ENCODE assay signal across 12 mouse cellular contexts in genomic region chr1:82832495-82833021, GRCm38 (mm10). TPM values are rescaled to one million over a fixed set of nuclear protein-coding genes. Genes with fewer than 3 reads are reported as not detected.
DNase-seq lines count a peak whose midpoint lies in the region; ATAC-seq lines count a peak whose summit lies in the region.
"Had no signal": no experiment of that assay in that cellular context is flagged by ENCODE, and none has a peak within 500 bp of the region (broad histone marks: within the 10 kb centered on the region; RNA-seq: fewer than 3 reads in every experiment).

No protein-coding gene starts in this region.

- H3K4me1 ChIP-seq in heart, embryonic 11.5 days (ENCODE audit: control insufficient read depth, insufficient read depth, low read length), result peaks cover 30% of the 10 kb centered on the region
- H3K4me1 ChIP-seq in intestine, embryonic 15.5 days (replicated peaks), result 0 out of 2 replicates have a peak, but pooled peaks cover 9% of the 10 kb centered on the region
- H3K4me1 ChIP-seq: neural tube, embryonic 13.5 days had no signal

- H3K9me3 ChIP-seq in heart, embryonic 11.5 days (replicated peaks; ENCODE audit: control insufficient read depth, low read length), result no peaks in the 10 kb centered on the region
- H3K9me3 ChIP-seq in intestine, embryonic 15.5 days, result no peaks in the 10 kb centered on the region
- H3K9me3 ChIP-seq: neural tube, embryonic 13.5 days had no signal

- no peak for ATAC-seq in heart, embryonic 11.5 days (replicated peaks; ENCODE audit: insufficient number of reproducible peaks, low FRiP score, low TSS enrichment)
- peak; percentile 72 for ATAC-seq in CD4-positive, CD25-positive, alpha-beta regulatory T cell, adult 4 months
- no peak for ATAC-seq in intestine, embryonic 15.5 days
- ATAC-seq in neutrophil, adult 5-6 weeks (ENCODE audit: extremely low read depth, insufficient number of reproducible peaks, low FRiP score, poor library complexity, severe bottlenecking), result peak; percentile 59

- H3K9ac ChIP-seq in heart, embryonic 11.5 days (ENCODE audit: low read depth, low read length), result no peak overlapping the region
- no peak overlapping the region for H3K9ac ChIP-seq in intestine, embryonic 15.5 days
- H3K9ac ChIP-seq: neural tube, embryonic 13.5 days had no signal

- no peaks in the 10 kb centered on the region for H3K36me3 ChIP-seq in heart, embryonic 11.5 days (ENCODE audit: control insufficient read depth, insufficient read depth, low read length)
- no peaks in the 10 kb centered on the region for H3K36me3 ChIP-seq in intestine, embryonic 15.5 days
- H3K36me3 ChIP-seq: neural tube, embryonic 13.5 days had no signal

- intact Hi-C loops in heart, postnatal 25 days (cut with DNase I), result no loop called here

- H3K27me3 ChIP-seq in heart, embryonic 11.5 days (ENCODE audit: control insufficient read depth, insufficient read depth, low read length), result no peaks in the 10 kb centered on the region
- H3K27me3 ChIP-seq in intestine, embryonic 15.5 days (replicated peaks), result no peaks in the 10 kb centered on the region
- H3K27me3 ChIP-seq: neural tube, embryonic 13.5 days had no signal

- no peak overlapping the region for H3K4me3 ChIP-seq in heart, embryonic 11.5 days (ENCODE audit: low read depth, low read length)
- H3K4me3 ChIP-seq in intestine, embryonic 15.5 days (replicated peaks), result no peak overlapping the region
- H3K4me3 ChIP-seq: neural tube, embryonic 13.5 days had no signal

- peak overlapping the region; percentile 13 for H3K27ac ChIP-seq in heart, embryonic 11.5 days (ENCODE audit: low read depth, low read length)
- peak overlapping the region; percentile 62 for H3K27ac ChIP-seq in intestine, embryonic 15.5 days
- H3K27ac ChIP-seq: kidney, postnatal 0 days; neural tube, embryonic 13.5 days had no signal

- no peak for DNase-seq in heart, postnatal 25 days (ENCODE audit: low spot score)
- DNase-seq in embryo, embryonic 10.5 days (ENCODE audit: low spot score), result no peak
- DNase-seq in MN1 (ENCODE audit: low spot score), result no peak
- DNase-seq in lung, adult 18-20 months, result no peak
- DNase-seq: cerebellum, postnatal 10 days; gastrocnemius, postnatal 36 days had no signal

- 82% methylated on average over 11 of the region's 11 CpGs for WGBS in heart, embryonic 11.5 days (ENCODE audit: insufficient replicate concordance)
- 77% methylated on average over 11 of the region's 11 CpGs for WGBS in intestine, embryonic 15.5 days

- no peak overlapping the region for H3K4me2 ChIP-seq in heart, embryonic 11.5 days
- H3K4me2 ChIP-seq in intestine, embryonic 15.5 days (replicated peaks), result no peak overlapping the region; the same call in 1 of the 2 replicates
- H3K4me2 ChIP-seq: neural tube, embryonic 13.5 days had no signal

RNA-seq across cellular contexts. Expression of gene Agfg1, which starts 6.7 kb away (rescaled TPM):
- polyA plus RNA-seq in heart, embryonic 11.5 days (2014; fragmentation: Nextera tagmentation; extraction: Ambion mirVana), result 42.2 and 43.8 TPM in 2 replicates
- 10 to 100 TPM; 30.7 to 32.2 TPM for total RNA-seq in heart, postnatal 25 days (2021)
- polyA plus RNA-seq in CD4-positive, CD25-positive, alpha-beta regulatory T cell, adult 4 months (2017; shearing (Covaris generic)), result 10 to 100 TPM; 18.8 to 32.8 TPM
- 33.0 and 35.7 TPM in 2 replicates for polyA plus RNA-seq in intestine, embryonic 15.5 days (2015; fragmentation: Nextera tagmentation; extraction: Ambion mirVana)
- 55.2 and 59.5 TPM in 2 replicates for total RNA-seq in neutrophil, adult 5-6 weeks (2017)

Comparison
In these comparisons a context has a peak if more than half of its experiments do, and no peak if none do; other contexts are left out.
1. ATAC-seq: peak in CD4-positive, CD25-positive, alpha-beta regulatory T cell, adult 4 months (single experiment) and neutrophil, adult 5-6 weeks (single experiment); none in heart, embryonic 11.5 days (single experiment) and intestine, embryonic 15.5 days (single experiment).